Mouse (Mus musculus): Measurements from ENCODE around the gene Gm49325.

The Gm49325 gene

DNA sequence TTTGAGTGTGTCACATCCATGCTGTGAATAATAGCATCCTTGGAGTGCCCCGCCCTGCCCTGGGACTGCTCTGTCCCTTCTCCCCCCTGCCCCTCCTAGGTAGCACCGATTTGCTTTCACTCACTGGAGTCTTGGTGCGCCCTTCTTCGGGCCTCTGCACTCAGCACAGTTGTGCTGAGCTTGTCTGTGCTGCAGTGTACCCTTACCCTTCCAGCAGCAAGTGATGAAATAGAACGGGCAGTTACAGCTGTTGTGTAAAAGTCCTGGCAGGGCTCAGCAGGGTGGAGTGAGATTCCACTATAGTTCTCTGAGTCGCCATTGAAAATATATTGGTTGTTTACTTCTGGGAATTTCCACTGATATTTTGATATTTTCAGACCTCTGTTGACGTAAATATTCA, 20.0 kb downstream of the Gm49325 start:
- no peak for DNase-seq (ENCODE audit: low spot score)

- DNase-seq (ENCODE audit: low spot score): no peak
These were observed 20.6 kb downstream of the Gm49325 start for GRCm38 (mm10) chr10:77626591-77626990.

GRCm38 (mm10) chr10:77627497-77627896, 21.5 kb downstream of the Gm49325 start:
- DNase-seq (ENCODE audit: low spot score): no peak

- DNase-seq (ENCODE audit: low spot score): no peak
These were observed 23.2 kb downstream of the Gm49325 start for GRCm38 (mm10) chr10:77629163-77629562.

GRCm38 (mm10) chr10:77629970-77630369, 24.0 kb downstream of the Gm49325 start:
- DNase-seq (ENCODE audit: low spot score): no peak

DNA sequence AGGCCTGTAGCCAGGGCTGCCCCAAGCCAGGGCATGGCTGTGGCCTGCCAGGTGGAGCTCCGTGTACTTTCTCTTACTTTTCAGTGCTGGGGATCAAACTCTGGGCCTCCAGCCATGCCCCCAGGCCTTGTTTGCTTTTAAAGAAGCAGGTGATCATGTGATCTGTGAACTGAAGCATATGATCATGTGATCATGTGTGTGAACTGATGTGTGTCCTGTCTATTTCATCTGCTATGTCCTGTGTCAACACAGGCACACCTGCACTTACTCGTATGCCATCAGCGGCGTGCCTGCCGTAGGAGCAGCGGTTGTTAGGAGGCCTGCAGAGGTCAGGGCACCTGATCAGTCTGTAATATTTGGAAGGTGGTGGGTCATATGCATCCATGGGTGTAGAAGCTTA, 28.0 kb downstream of the Gm49325 start:
- DNase-seq (ENCODE audit: low spot score): no peak

GRCm38 (mm10) chr10:77634452-77635231, 28.6 kb downstream of the Gm49325 start:
- DNase-seq (ENCODE audit: low spot score): no peak

- no peak for DNase-seq (ENCODE audit: low spot score)
These were observed 30.4 kb downstream of the Gm49325 start for GRCm38 (mm10) chr10:77636234-77636922.

DNA sequence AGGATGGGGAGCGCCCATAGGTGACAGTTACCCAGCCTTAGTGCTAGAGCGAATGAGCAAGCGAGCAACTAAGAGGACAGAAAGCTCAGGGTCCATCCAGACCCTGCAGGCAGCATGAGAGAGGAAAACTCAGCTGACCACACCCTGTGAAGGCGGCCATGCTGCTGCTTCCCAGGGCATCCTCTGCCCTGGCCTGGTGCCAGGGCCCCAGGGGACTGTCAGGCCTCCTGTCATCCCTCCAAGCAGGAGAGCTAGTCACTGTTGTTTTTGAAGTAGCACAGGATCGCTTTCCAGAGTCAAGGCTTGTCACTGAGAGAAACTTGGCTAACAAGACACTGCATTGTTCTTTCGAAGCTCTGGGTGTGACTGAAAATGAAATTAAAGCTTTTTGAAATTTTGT, 33.0 kb downstream of the Gm49325 start:
- DNase-seq (ENCODE audit: low spot score): no peak

DNA sequence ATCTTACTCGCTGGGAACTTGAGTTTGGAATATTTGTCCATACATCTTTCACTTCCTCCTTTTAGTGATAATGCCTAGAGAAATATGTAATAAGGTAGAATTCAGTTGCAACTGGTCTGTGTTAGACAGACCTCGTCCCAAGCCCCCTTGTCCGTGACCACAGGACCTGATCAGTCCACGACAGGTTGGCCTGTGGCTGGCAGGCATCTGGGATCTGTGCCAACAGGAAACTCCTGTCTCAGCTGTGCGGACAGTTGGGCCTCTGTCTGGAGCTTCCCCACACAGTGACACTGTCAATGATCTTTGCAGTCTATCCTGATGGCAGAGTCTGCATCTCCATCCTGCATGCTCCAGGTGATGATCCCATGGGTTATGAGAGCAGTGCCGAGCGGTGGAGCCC, 37.2 kb downstream of the Gm49325 start:
- DNase-seq (ENCODE audit: low spot score): no peak

DNA sequence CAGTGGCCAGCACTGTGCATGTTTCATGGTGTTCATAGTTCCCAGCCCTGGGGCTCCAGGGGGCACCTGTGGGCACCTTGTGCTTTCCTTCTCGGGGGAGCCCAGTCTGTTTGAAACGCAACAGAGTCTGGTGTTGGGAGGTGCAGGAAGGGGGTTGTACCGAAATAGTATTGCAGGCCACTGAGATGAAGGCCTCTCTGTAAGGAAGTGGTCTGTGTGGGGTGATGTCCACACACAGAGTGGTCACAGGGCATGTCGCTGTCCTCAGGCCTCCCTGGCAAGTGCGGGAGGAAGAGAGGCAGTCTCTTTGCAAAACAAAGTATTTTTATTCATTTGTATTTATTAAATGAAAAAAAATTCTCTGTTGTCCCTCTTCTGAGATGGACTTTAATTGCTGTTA, 39.6 kb downstream of the Gm49325 start:
- no peak for DNase-seq (ENCODE audit: low spot score)

- DNase-seq (ENCODE audit: low spot score): no peak
These were observed 41.5 kb downstream of the Gm49325 start for GRCm38 (mm10) chr10:77647461-77647860.

DNA sequence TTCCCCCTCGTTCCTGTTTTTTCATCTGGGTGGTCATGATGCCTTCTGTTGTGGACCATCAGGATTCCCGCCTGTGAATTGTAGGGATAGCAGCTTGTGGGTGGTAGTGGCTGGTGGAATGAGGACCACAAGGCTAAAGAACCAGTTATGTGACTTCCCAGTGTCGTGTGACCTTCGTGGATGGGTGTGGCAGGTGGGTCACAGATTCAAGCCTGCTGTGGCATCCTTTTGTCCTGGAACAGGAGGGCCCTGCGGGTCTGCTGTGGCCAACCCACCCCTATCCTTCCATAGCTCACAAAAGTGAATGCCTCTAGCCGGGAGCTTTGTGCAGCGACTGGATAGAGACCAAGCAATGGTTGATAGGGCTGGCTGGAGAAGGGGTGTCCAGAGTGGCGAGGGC, 41.9 kb downstream of the Gm49325 start:
- no peak for DNase-seq (ENCODE audit: low spot score)

DNA sequence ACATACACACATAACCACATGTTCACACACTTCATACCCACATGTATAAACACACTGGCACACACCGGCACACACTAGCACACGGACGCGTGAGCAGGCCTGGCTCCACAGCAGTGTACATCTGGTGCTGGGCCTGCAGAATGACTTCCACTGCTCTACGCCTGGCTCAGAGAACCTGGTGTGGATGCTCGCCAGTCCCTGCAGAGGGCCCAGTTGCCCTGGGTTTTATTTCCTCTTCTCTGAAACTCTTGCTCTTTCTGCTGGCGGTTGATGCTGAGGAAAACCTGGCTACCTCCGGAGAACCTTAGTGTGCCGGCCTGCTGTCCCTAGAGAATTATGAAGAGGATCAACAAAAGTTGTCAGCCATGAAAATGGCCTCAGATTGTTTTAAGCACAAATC, 46.0 kb downstream of the Gm49325 start:
- DNase-seq (ENCODE audit: low spot score): no peak

GRCm38 (mm10) chr10:77658286-77658994, 52.4 kb downstream of the Gm49325 start:
- DNase-seq (ENCODE audit: low spot score): no peak

GRCm38 (mm10) chr10:77663949-77664665, 58.1 kb downstream of the Gm49325 start:
- no peak for DNase-seq (ENCODE audit: low spot score)

GRCm38 (mm10) chr10:77666342-77666741, 60.3 kb downstream of the Gm49325 start:
- no peak for DNase-seq (ENCODE audit: low spot score)

GRCm38 (mm10) chr10:77667402-77667801, 61.4 kb downstream of the Gm49325 start:
- no peak for DNase-seq (ENCODE audit: low spot score)

- no peak for DNase-seq (ENCODE audit: low spot score)
These were observed 64.7 kb downstream of the Gm49325 start for GRCm38 (mm10) chr10:77670710-77671109.

- no peak for DNase-seq (ENCODE audit: low spot score)
These were observed 65.5 kb downstream of the Gm49325 start for GRCm38 (mm10) chr10:77671519-77671918.

- DNase-seq (ENCODE audit: low spot score): no peak
These were observed 67.8 kb downstream of the Gm49325 start for GRCm38 (mm10) chr10:77673765-77674164.

- no peak for DNase-seq (ENCODE audit: low spot score)
These were observed 71.6 kb downstream of the Gm49325 start for GRCm38 (mm10) chr10:77677562-77677961.

All from testis, postnatal 14 days (tissue).